In genomic region chr9:65408871-65409295, GRCm38 (mm10) we compare ENCODE assay signal across 15 mouse cellular contexts. TPM values are rescaled to one million over a fixed set of nuclear protein-coding genes. Genes with fewer than 3 reads are reported as not detected.
DNase-seq lines count a peak whose midpoint lies in the region; ATAC-seq and TF ChIP-seq lines count a peak whose summit lies in the region.
"Had no signal": no experiment of that assay in that cellular context is flagged by ENCODE, and none has a peak within 500 bp of the region (broad histone marks: within the 10 kb centered on the region; RNA-seq: fewer than 3 reads in every experiment).

No protein-coding gene starts in this region.

- no peak overlapping the region for H3ac ChIP-seq in C2C12 (ENCODE audit: control insufficient read depth, insufficient read length, low read depth)

- peak; percentile 95 for TF ChIP-seq EP300 in lung, postnatal 0 days (IDR thresholded peaks at IDR 0.05)

- no peak overlapping the region for H3K4me3 ChIP-seq in C2C12 (ENCODE audit: insufficient read depth, poor library complexity, severe bottlenecking)
- no peak overlapping the region for H3K4me3 ChIP-seq in intestine, postnatal 0 days (ENCODE audit: low read depth, low read length)
- H3K4me3 ChIP-seq in lung, postnatal 0 days (ENCODE audit: low read depth, low read length) = no peak overlapping the region
- H3K4me3 ChIP-seq in layer of hippocampus, adult 2 months = no peak overlapping the region
- H3K4me3 ChIP-seq: stomach, embryonic 15.5 days had no signal

- TF ChIP-seq CTCF in C2C12 (IDR thresholded peaks at IDR 0.05; ENCODE audit: control insufficient read depth, insufficient read depth, insufficient read length) = no peak
- no peak for TF ChIP-seq CTCF in intestine, postnatal 0 days (IDR thresholded peaks at IDR 0.05; ENCODE audit: low read depth)
- TF ChIP-seq CTCF in lung, postnatal 0 days (IDR thresholded peaks at IDR 0.05) = 0 out of 2 replicates have a peak, but pooled peaks have one; percentile 5
- no peak for TF ChIP-seq CTCF in layer of hippocampus, adult 2 months (conservative IDR thresholded peaks at IDR 0.05)

- H3K4me2 ChIP-seq in intestine, postnatal 0 days (replicated peaks; ENCODE audit: low read depth) = 0 out of 2 replicates have a peak overlapping the region, but pooled peaks have one; percentile 3
- H3K4me2 ChIP-seq in lung, postnatal 0 days (replicated peaks; ENCODE audit: low read depth, low read length) = no peak overlapping the region
- H3K4me2 ChIP-seq: stomach, embryonic 15.5 days had no signal

- DNase-seq in gastrocnemius, adult 18-20 months (ENCODE audit: low spot score) = peak; percentile 80
- DNase-seq in gastrocnemius, postnatal 4 days (ENCODE audit: low spot score in 2 of 2) = no peak
- DNase-seq in lung, postnatal 0 days (ENCODE audit: low spot score) = peak; percentile 96
- DNase-seq in layer of hippocampus, adult 2 months (ENCODE audit: low spot score in 2 of 2) = no peak
- no peak for DNase-seq in spleen, postnatal 10 days (ENCODE audit: low spot score in 2 of 2)
- DNase-seq: forebrain, postnatal 0 days; retina, postnatal 1 day had no signal

- no peak overlapping the region for H3K9ac ChIP-seq in intestine, postnatal 0 days (ENCODE audit: low read depth, low read length)
- no peak overlapping the region for H3K9ac ChIP-seq in lung, postnatal 0 days (replicated peaks; ENCODE audit: low read depth)
- H3K9ac ChIP-seq: forebrain, postnatal 0 days; stomach, embryonic 15.5 days had no signal

- H3K27ac ChIP-seq in intestine, postnatal 0 days (ENCODE audit: low read depth, low read length) = peak overlapping the region; percentile 84
- peak overlapping the region; percentile 73 for H3K27ac ChIP-seq in lung, postnatal 0 days (ENCODE audit: low read length)
- no peak overlapping the region for H3K27ac ChIP-seq in layer of hippocampus, adult 2 months
- H3K27ac ChIP-seq: stomach, embryonic 15.5 days had no signal

- H3K36me3 ChIP-seq in C2C12 (ENCODE audit: control insufficient read depth, insufficient read depth) = no peaks in the 10 kb centered on the region
- H3K36me3 ChIP-seq in intestine, postnatal 0 days (ENCODE audit: control insufficient read depth, insufficient read depth) = peaks cover 21% of the 10 kb centered on the region; the same call in 1 of the 2 replicates
- no peaks in the 10 kb centered on the region; the same call in 1 of the 2 replicates for H3K36me3 ChIP-seq in lung, postnatal 0 days (ENCODE audit: insufficient read depth, low read length)
- H3K36me3 ChIP-seq: stomach, embryonic 15.5 days had no signal

- H3K4me1 ChIP-seq in intestine, postnatal 0 days (replicated peaks; ENCODE audit: control insufficient read depth, insufficient read depth, low read length) = peaks cover 4% of the 10 kb centered on the region; the same call in 1 of the 2 replicates
- H3K4me1 ChIP-seq in lung, postnatal 0 days (ENCODE audit: insufficient read depth, low read depth, low read length) = peaks cover 11% of the 10 kb centered on the region

- WGBS in intestine, postnatal 0 days = 35% methylated on average over 5 of the region's 5 CpGs
- 30% methylated on average over 5 of the region's 5 CpGs for WGBS in lung, postnatal 0 days

- H3K79me2 ChIP-seq in C2C12 (ENCODE audit: control insufficient read depth, insufficient read depth) = no peaks in the 10 kb centered on the region

- H3K27me3 ChIP-seq in C2C12 (ENCODE audit: control insufficient read depth, insufficient read depth, insufficient read length) = no peaks in the 10 kb centered on the region
- no peaks in the 10 kb centered on the region for H3K27me3 ChIP-seq in intestine, postnatal 0 days (replicated peaks; ENCODE audit: control insufficient read depth, insufficient read depth, low read length)
- H3K27me3 ChIP-seq in lung, postnatal 0 days (replicated peaks; ENCODE audit: insufficient read depth, low read length) = no peaks in the 10 kb centered on the region
- H3K27me3 ChIP-seq: stomach, embryonic 15.5 days had no signal

- peak; percentile 96 for ATAC-seq in intestine, postnatal 0 days
- ATAC-seq in lung, postnatal 0 days = peak; percentile 92
- ATAC-seq in frontal cortex, adult (ENCODE audit: low TSS enrichment) = no peak
- ATAC-seq: CD4-positive, CD25-positive, alpha-beta regulatory T cell, adult 4 months; forebrain, postnatal 0 days had no signal

- no peaks in the 10 kb centered on the region for H3K9me3 ChIP-seq in intestine, postnatal 0 days (ENCODE audit: control insufficient read depth)
- H3K9me3 ChIP-seq in lung, postnatal 0 days (ENCODE audit: low read length) = no peaks in the 10 kb centered on the region
- H3K9me3 ChIP-seq: stomach, embryonic 15.5 days had no signal

- H3K79me3 ChIP-seq in C2C12 (ENCODE audit: low read depth) = no peaks in the 10 kb centered on the region

TF ChIP-seq in C2C12, 6 proteins besides CTCF, POLR2A, EP300 and RAD21:
- peak; percentile 16 for TF ChIP-seq CEBPB (IDR thresholded peaks at IDR 0.05; ENCODE audit: low read depth)
- TF ChIP-seq USF1 (IDR thresholded peaks at IDR 0.05; ENCODE audit: low read depth) = no peak

RNA-seq across cellular contexts. Expression of gene Rasl12, which starts 10.6 kb away (rescaled TPM):
- 1 to 10 TPM; 2.5 to 3.7 TPM for total RNA-seq in gastrocnemius, adult 18-20 months (2021)
- total RNA-seq in gastrocnemius, postnatal 4 days (2021) = 1 to 10 TPM; 8.7 to 9.2 TPM
- polyA plus RNA-seq in C2C12 (2012; fragmentation: generic; extraction: Trizol) = 0.05 TPM
- polyA plus RNA-seq in intestine, postnatal 0 days (2015; fragmentation: Nextera tagmentation; extraction: Ambion mirVana) = 5.4 and 6.2 TPM in 2 replicates
- 73.2 and 84.4 TPM in 2 replicates for polyA plus RNA-seq in lung, postnatal 0 days (2015; fragmentation: Nextera tagmentation; extraction: Ambion mirVana)
- total RNA-seq in layer of hippocampus, adult 2 months (2021) = 1 to 10 TPM; 3.1 to 3.9 TPM
- polyA plus RNA-seq: CD4-positive, CD25-positive, alpha-beta regulatory T cell, adult 4 months had no signal

RNA-seq across cellular contexts. Expression of gene Slc51b, which starts 13.9 kb away (rescaled TPM):
- total RNA-seq in gastrocnemius, adult 18-20 months (2021) = not detected
- not detected for total RNA-seq in gastrocnemius, postnatal 4 days (2021)
- polyA plus RNA-seq in C2C12 (2012; fragmentation: generic; extraction: Trizol) = not detected
- polyA plus RNA-seq in intestine, postnatal 0 days (2015; fragmentation: Nextera tagmentation; extraction: Ambion mirVana) = 261 and 305 TPM in 2 replicates
- polyA plus RNA-seq in lung, postnatal 0 days (2015; fragmentation: Nextera tagmentation; extraction: Ambion mirVana) = not detected in 2 replicates
- not detected for total RNA-seq in layer of hippocampus, adult 2 months (2021)
- total RNA-seq: forebrain, postnatal 0 days; layer of hippocampus, postnatal 25 days had no signal
- polyA plus RNA-seq: CD4-positive, CD25-positive, alpha-beta regulatory T cell, adult 4 months; embryonic facial prominence, embryonic 11.5 days; forebrain, postnatal 0 days; lung, embryonic 16.5 days had no signal

RNA-seq across cellular contexts. Expression of gene Kbtbd13, which starts 17.4 kb away (rescaled TPM):
- 10 to 100 TPM; 10.7 to 11.6 TPM for total RNA-seq in gastrocnemius, adult 18-20 months (2021)
- total RNA-seq in gastrocnemius, postnatal 4 days (2021) = 10 to 100 TPM; 10.2 to 10.6 TPM
- not detected for polyA plus RNA-seq in C2C12 (2012; fragmentation: generic; extraction: Trizol)
- 3.9 and 5.0 TPM in 2 replicates for polyA plus RNA-seq in intestine, postnatal 0 days (2015; fragmentation: Nextera tagmentation; extraction: Ambion mirVana)
- polyA plus RNA-seq in lung, postnatal 0 days (2015; fragmentation: Nextera tagmentation; extraction: Ambion mirVana) = 2.4 and 2.9 TPM in 2 replicates
- under 1 TPM; 0.29 to 0.44 TPM for total RNA-seq in layer of hippocampus, adult 2 months (2021)
- polyA plus RNA-seq: CD4-positive, CD25-positive, alpha-beta regulatory T cell, adult 4 months had no signal

RNA-seq across cellular contexts. Expression of gene Mtfmt, which starts 26.7 kb away (rescaled TPM):
- total RNA-seq in gastrocnemius, adult 18-20 months (2021) = 1 to 10 TPM; 4.7 to 6.5 TPM
- total RNA-seq in gastrocnemius, postnatal 4 days (2021) = 10 to 100 TPM in 1 of 2 experiments, 1 to 10 TPM in 1; 9.5 to 10.3 TPM
- 7.1 TPM for polyA plus RNA-seq in C2C12 (2012; fragmentation: generic; extraction: Trizol)
- polyA plus RNA-seq in intestine, postnatal 0 days (2015; fragmentation: Nextera tagmentation; extraction: Ambion mirVana) = 14.8 and 15.7 TPM in 2 replicates
- 10.2 and 11.5 TPM in 2 replicates for polyA plus RNA-seq in lung, postnatal 0 days (2015; fragmentation: Nextera tagmentation; extraction: Ambion mirVana)
- 10 to 100 TPM; 18.5 to 20.3 TPM for total RNA-seq in layer of hippocampus, adult 2 months (2021)

RNA-seq across cellular contexts. Expression of gene Ubap1l, which starts 48.0 kb away (rescaled TPM):
- total RNA-seq in gastrocnemius, adult 18-20 months (2021) = under 1 TPM; 0.64 to 0.71 TPM
- total RNA-seq in gastrocnemius, postnatal 4 days (2021) = under 1 TPM; 0.44 to 0.66 TPM
- 0.21 TPM for polyA plus RNA-seq in C2C12 (2012; fragmentation: generic; extraction: Trizol)
- polyA plus RNA-seq in intestine, postnatal 0 days (2015; fragmentation: Nextera tagmentation; extraction: Ambion mirVana) = 0.14 and 0.21 TPM in 2 replicates
- 0.33 and 0.40 TPM in 2 replicates for polyA plus RNA-seq in lung, postnatal 0 days (2015; fragmentation: Nextera tagmentation; extraction: Ambion mirVana)
- 1 to 10 TPM; 2.5 to 6.2 TPM for total RNA-seq in layer of hippocampus, adult 2 months (2021)
- polyA plus RNA-seq: CD4-positive, CD25-positive, alpha-beta regulatory T cell, adult 4 months; embryonic facial prominence, embryonic 11.5 days had no signal

Comparison
In these comparisons a context has a peak if more than half of its experiments do, and no peak if none do; other contexts are left out.
1. DNase-seq: peak in gastrocnemius, adult 18-20 months (single experiment) and lung, postnatal 0 days (single experiment); none in gastrocnemius, postnatal 4 days (0 of 2), layer of hippocampus, adult 2 months (0 of 2) and spleen, postnatal 10 days (0 of 2).
2. RNA of gene Kbtbd13, which starts 17.4 kb away (total RNA-seq): 10.7 to 11.6 TPM in gastrocnemius, adult 18-20 months and 10.2 to 10.6 TPM in gastrocnemius, postnatal 4 days; 0.29 to 0.44 TPM in layer of hippocampus, adult 2 months; every median in the first group is over 4 times any median in the second.